Comparison of ENCODE assay signal across 24 mouse cellular contexts in genomic region chr6:52465834-52466525, GRCm38 (mm10).
A peak's percentile ranks its signal among the peaks of the same experiment; 100 is the strongest.
DNase-seq lines count a peak whose midpoint lies in the region; ATAC-seq lines count a peak whose summit lies in the region.
"Had no signal": no experiment of that assay in that cellular context is flagged by ENCODE, and none has a peak within 500 bp of the region (broad histone marks: within the 10 kb centered on the region; RNA-seq: fewer than 3 reads in every experiment).

No protein-coding gene starts in this region.

- H3K27ac ChIP-seq in forebrain, embryonic 11.5 days (ENCODE audit: low read depth, low read length): no peak overlapping the region
- no peak overlapping the region for H3K27ac ChIP-seq in forebrain, embryonic 10.5 days
- H3K27ac ChIP-seq: embryonic facial prominence, embryonic 10.5 days; embryonic facial prominence, embryonic 12.5 days; forebrain, embryonic 13.5 days; forebrain, embryonic 15.5 days had no signal

- no peaks in the 10 kb centered on the region for H3K4me1 ChIP-seq in forebrain, embryonic 11.5 days (replicated peaks; ENCODE audit: control insufficient read depth, insufficient read depth, low read length)
- no peaks in the 10 kb centered on the region for H3K4me1 ChIP-seq in forebrain, embryonic 10.5 days
- H3K4me1 ChIP-seq: embryonic facial prominence, embryonic 10.5 days; embryonic facial prominence, embryonic 12.5 days; forebrain, embryonic 13.5 days; forebrain, embryonic 15.5 days had no signal

- H3K4me2 ChIP-seq in forebrain, embryonic 11.5 days (ENCODE audit: low read depth, low read length, severe bottlenecking): no peak overlapping the region
- H3K4me2 ChIP-seq: embryonic facial prominence, embryonic 12.5 days; forebrain, embryonic 13.5 days; forebrain, embryonic 15.5 days had no signal

- H3K9ac ChIP-seq in forebrain, embryonic 11.5 days (ENCODE audit: low read length): no peak overlapping the region
- H3K9ac ChIP-seq: embryonic facial prominence, embryonic 12.5 days; forebrain, embryonic 13.5 days; forebrain, embryonic 15.5 days; forebrain, postnatal 0 days had no signal

- no peak overlapping the region for H3K4me3 ChIP-seq in forebrain, embryonic 11.5 days (ENCODE audit: low read depth, low read length)
- H3K4me3 ChIP-seq in forebrain, embryonic 10.5 days: no peak overlapping the region
- H3K4me3 ChIP-seq: embryonic facial prominence, embryonic 10.5 days; embryonic facial prominence, embryonic 12.5 days; forebrain, embryonic 13.5 days; forebrain, embryonic 15.5 days had no signal

- peak; percentile 8 for DNase-seq in forebrain, embryonic 11.5 days (ENCODE audit: low spot score)
- no peak for DNase-seq in forebrain, embryonic 10.5 days (ENCODE audit: extremely low spot score, low spot score)
- DNase-seq in retina, postnatal 1 day: peak; percentile 53
- DNase-seq in retina, embryonic 14.5 days (ENCODE audit: low spot score): no peak
- DNase-seq: adrenal gland, adult 8-10 months; adrenal gland, postnatal 14 days; adrenal gland, postnatal 36 days; B cell, adult 2 months; cerebellum, adult 11-12 months; cerebellum, adult 2 months; cerebellum, adult 9-10 months; cerebellum, postnatal 10 days; cerebellum, postnatal 25 days; forebrain, postnatal 0 days had no signal

- no peaks in the 10 kb centered on the region for H3K36me3 ChIP-seq in forebrain, embryonic 11.5 days (ENCODE audit: control insufficient read depth, insufficient read depth, low read length)
- H3K36me3 ChIP-seq in forebrain, embryonic 10.5 days (replicated peaks): no peaks in the 10 kb centered on the region
- H3K36me3 ChIP-seq: embryonic facial prominence, embryonic 10.5 days; embryonic facial prominence, embryonic 12.5 days; forebrain, embryonic 15.5 days; G1E had no signal

- H3K9me3 ChIP-seq in forebrain, embryonic 11.5 days (ENCODE audit: control insufficient read depth, low read length): no peaks in the 10 kb centered on the region
- H3K9me3 ChIP-seq in forebrain, embryonic 10.5 days: no peaks in the 10 kb centered on the region
- H3K9me3 ChIP-seq: embryonic facial prominence, embryonic 10.5 days; embryonic facial prominence, embryonic 12.5 days; forebrain, embryonic 13.5 days; forebrain, embryonic 15.5 days; G1E had no signal

- ATAC-seq in forebrain, embryonic 11.5 days (replicated peaks; ENCODE audit: low FRiP score): no peak
- ATAC-seq in granulocyte monocyte progenitor cell, adult 5-6 weeks (replicated peaks; ENCODE audit: poor library complexity, severe bottlenecking): peak; percentile 62
- ATAC-seq: activated CD4-positive, CD25-positive, alpha-beta regulatory T cell, adult 4 months; CD4-positive, CD25-positive, alpha-beta regulatory T cell, adult 4 months; forebrain, embryonic 13.5 days; forebrain, embryonic 15.5 days; forebrain, postnatal 0 days; Patski had no signal

- 84% methylated on average over 9 of the region's 9 CpGs for WGBS in forebrain, embryonic 11.5 days
- 83% methylated on average over 9 of the region's 9 CpGs for WGBS in forebrain, embryonic 10.5 days

- no peaks in the 10 kb centered on the region for H3K27me3 ChIP-seq in forebrain, embryonic 11.5 days (ENCODE audit: control insufficient read depth, insufficient read depth, low read length)
- H3K27me3 ChIP-seq in forebrain, embryonic 10.5 days (ENCODE audit: poor library complexity, severe bottlenecking): no peaks in the 10 kb centered on the region
- H3K27me3 ChIP-seq: CH12.LX; embryonic facial prominence, embryonic 12.5 days; forebrain, embryonic 13.5 days; forebrain, embryonic 15.5 days; Patski had no signal

Comparison
In these comparisons a context has a peak if more than half of its experiments do, and no peak if none do; other contexts are left out.
1. DNase-seq: peak in forebrain, embryonic 11.5 days (single experiment) and retina, postnatal 1 day (single experiment); none in forebrain, embryonic 10.5 days (single experiment) and retina, embryonic 14.5 days (single experiment).